Mouse (Mus musculus) limb, embryonic 14.5 days (tissue): ENCODE measurements around the gene Zbtb46. TPM values are rescaled to one million over a fixed set of nuclear protein-coding genes. Genes with fewer than 3 reads are reported as not detected.

Experiments used
- ATAC-seq: fragments of 200-750 bp; cut with Nextera tagmentation; 2 replicates; pipeline ENCODE4 v1.8.0; 2017; ENCODE audit warnings: low read depth, moderate number of reproducible peaks, moderate TSS enrichment; ENCODE audit not compliant: low FRiP score
- DNase-seq: peaks from one replicate; pipeline ENCODE4 v3.0.0-alpha.2; 2015; ENCODE audit warnings: low spot score
- H3K27ac ChIP-seq: fragments of 300-500 bp; sonication (generic); replicated peaks from 2 replicates; pipeline ENCODE4 v1.5.1; 2014; ENCODE audit warnings: low read depth, mild to moderate bottlenecking, low read length, moderate library complexity, mixed read lengths
- H3K27me3 ChIP-seq: fragments of 300-500 bp; sonication (generic); 2 replicates; pipeline ENCODE4 v1.6.1; 2014; ENCODE audit warnings: low read length, mixed read lengths; ENCODE audit not compliant: control insufficient read depth, insufficient read depth
- H3K36me3 ChIP-seq: fragments of 300-500 bp; sonication (generic); 2 replicates; pipeline ENCODE4 v1.6.1; 2014; ENCODE audit warnings: mild to moderate bottlenecking, low read length, moderate library complexity, mixed read lengths; ENCODE audit not compliant: control insufficient read depth, insufficient read depth
- H3K4me1 ChIP-seq: fragments of 300-500 bp; sonication (generic); 2 replicates; pipeline ENCODE4 v1.6.1; 2014; ENCODE audit warnings: antibody characterized with exemption, low read length, mixed read lengths; ENCODE audit not compliant: control insufficient read depth, insufficient read depth
- H3K4me2 ChIP-seq: fragments of 300-500 bp; sonication (generic); replicated peaks from 2 replicates; pipeline ENCODE4 v1.6.1; 2014; ENCODE audit warnings: low read depth, mild to moderate bottlenecking, low read length, moderate library complexity; ENCODE audit not compliant: severe bottlenecking
- H3K4me3 ChIP-seq: fragments of 300-500 bp; sonication (generic); replicated peaks from 2 replicates; pipeline ENCODE4 v1.5.1; 2014; ENCODE audit warnings: low read length
- H3K9ac ChIP-seq: fragments of 300-500 bp; sonication (generic); 2 replicates; pipeline ENCODE4 v1.6.1; 2014; ENCODE audit warnings: mild to moderate bottlenecking, low read depth, low read length, moderate library complexity; ENCODE audit not compliant: severe bottlenecking
- H3K9me3 ChIP-seq: fragments of 300-500 bp; sonication (generic); 2 replicates; pipeline ENCODE4 v1.6.1; 2016; ENCODE audit warnings: low read length; ENCODE audit not compliant: control insufficient read depth
- POLR2A ChIP-seq: fragments of 200-500 bp; IDR thresholded peaks from 2 replicates; pipeline ENCODE4 v1.8.0; 2012; ENCODE audit warnings: inconsistent platforms, mild to moderate bottlenecking, moderate library complexity, borderline replicate concordance; ENCODE audit not compliant: insufficient read depth, insufficient read length; ENCODE audit errors: extremely low read depth
- WGBS: fragments of 180-500 bp; shearing (Covaris S2); extraction: QIAGEN DNeasy Blood & Tissue Kit; methylation state at CpG from one replicate; pipeline ENCODE4 v1.1.7; 2014; 5-methylcytosine and 5-hydroxymethylcytosine counted together
- polyA plus RNA-seq, 2 experiments: library from polyadenylated mRNA; depleted of rRNA in 1 of 2; stranded (reverse) in 1 of 2; unstranded in 1 of 2; fragments of >200 nt; fragmentation: Nextera tagmentation in 1 of 2; extraction: Ambion mirVana in 1 of 2; gene quantifications; 2 replicates each; pipeline versions ENCODE4 v1.2.1 to v1.2.3; 2012 to 2014

Gene Zbtb46
- polyA plus RNA-seq, 2 experiments = 3.8 to 4.3 TPM

GRCm38 (mm10) chr2:181494266-181494945 lies 35.2 kb upstream of the Zbtb46 start:
- 83% methylated on average over 26 of the region's 26 CpGs for WGBS
- Histone ChIP-seq H3K9me3 (no peaks in the 10 kb centered on the region), H3K4me2 (no peak overlapping the region), H3K4me3 (no peak overlapping the region), H3K27me3 (no peaks in the 10 kb centered on the region), H3K9ac (no peak overlapping the region), H3K27ac (no peak overlapping the region), H3K36me3 (peaks cover 3% of the 10 kb centered on the region; the same call in 1 of the 2 replicates), H3K4me1 (peaks cover 11% of the 10 kb centered on the region; the same call in 1 of the 2 replicates)
- no peak for ATAC-seq
- no peak for DNase-seq
- no peak for TF ChIP-seq POLR2A

- ATAC-seq = no peak
- no peaks in the 10 kb centered on the region for H3K9me3 ChIP-seq
These were observed 34.1 kb upstream of the Zbtb46 start, which contains the start of gene Abhd16b for GRCm38 (mm10) chr2:181493156-181493927. Gene Abhd16b (plus strand): TSS chr2:181493206.

GRCm38 (mm10) chr2:181492206-181492605 lies 33.0 kb upstream of the Zbtb46 start:
- Histone ChIP-seq H3K4me3 (no peak overlapping the region), H3K4me2 (no peak overlapping the region), H3K27me3 (no peaks in the 10 kb centered on the region), H3K9ac (no peak overlapping the region), H3K36me3 (no peaks in the 10 kb centered on the region), H3K9me3 (no peaks in the 10 kb centered on the region), H3K4me1 (peaks cover 9% of the 10 kb centered on the region), H3K27ac (no peak overlapping the region)
- DNase-seq = no peak
- 42% methylated on average over 3 of the region's 3 CpGs for WGBS
- TF ChIP-seq POLR2A = no peak
- no peak for ATAC-seq

More at GRCm38 (mm10) chr2:181493156-181493927, 34.1 kb upstream of the Zbtb46 start, which contains the start of gene Abhd16b:
- H3K4me1 ChIP-seq = peaks cover 8% of the 10 kb centered on the region; the same call in 1 of the 2 replicates
- no peak within 1 kb of the TSS for H3K9ac ChIP-seq
- H3K4me3 ChIP-seq = no peak within 1 kb of the TSS
- WGBS = 82% methylated on average over 31 of the region's 31 CpGs
- DNase-seq = no peak
- no peaks in the 10 kb centered on the region for H3K36me3 ChIP-seq
- no peak within 1 kb of the TSS for H3K27ac ChIP-seq
- H3K4me2 ChIP-seq = no peak within 1 kb of the TSS
- no peaks in the 10 kb centered on the region for H3K27me3 ChIP-seq
- no peak for TF ChIP-seq POLR2A

GRCm38 (mm10) chr2:181491432-181492205 lies 32.4 kb upstream of the Zbtb46 start:
- H3K9me3 ChIP-seq = no peaks in the 10 kb centered on the region
- H3K27ac ChIP-seq = no peak overlapping the region
- H3K36me3 ChIP-seq = no peaks in the 10 kb centered on the region
- no peak overlapping the region for H3K4me3 ChIP-seq
- no peak for DNase-seq
- no peak overlapping the region for H3K9ac ChIP-seq
- no peak for ATAC-seq
- WGBS = 28% methylated on average over 7 of the region's 7 CpGs
- H3K4me2 ChIP-seq = no peak overlapping the region
- peaks cover 11% of the 10 kb centered on the region for H3K4me1 ChIP-seq
- H3K27me3 ChIP-seq = no peaks in the 10 kb centered on the region
- TF ChIP-seq POLR2A = no peak
